Mouse (Mus musculus) c-Kit-negative CD71-positive TER-119-positive erythroid progenitor cells, embryonic 14.5 days (primary cell): ENCODE measurements around the gene Limd1.

Source experiments
- DNase-seq: peaks from one replicate; pipeline ENCODE4 v3.0.0-alpha.2; 2013; ENCODE audit warnings: low read depth, low spot score

Limd1 gene

GRCm38 (mm10) chr9:123483598-123483997 is 5.1 kb downstream of the Limd1 start:
- no peak for DNase-seq

GRCm38 (mm10) chr9:123484830-123485229 is 6.3 kb downstream of the Limd1 start:
- no peak for DNase-seq

- no peak for DNase-seq
Observed at GRCm38 (mm10) chr9:123485561-123485960, 7.1 kb downstream of the Limd1 start.

GRCm38 (mm10) chr9:123486635-123487034 is 8.1 kb downstream of the Limd1 start:
- no peak for DNase-seq

GRCm38 (mm10) chr9:123489073-123489472 is 10.6 kb downstream of the Limd1 start:
- DNase-seq, result no peak

- DNase-seq, result no peak
Observed at GRCm38 (mm10) chr9:123489727-123490343, 11.3 kb downstream of the Limd1 start.

- DNase-seq, result no peak
Observed at GRCm38 (mm10) chr9:123490930-123491329, 12.4 kb downstream of the Limd1 start.

GRCm38 (mm10) chr9:123491917-123492585 is 13.5 kb downstream of the Limd1 start:
- no peak for DNase-seq

- DNase-seq, result no peak
Observed at GRCm38 (mm10) chr9:123496665-123497064, 18.2 kb downstream of the Limd1 start.

GRCm38 (mm10) chr9:123497906-123498305 is 19.4 kb downstream of the Limd1 start:
- DNase-seq, result no peak

GRCm38 (mm10) chr9:123500480-123500879 is 22.0 kb downstream of the Limd1 start:
- no peak for DNase-seq

- DNase-seq, result no peak
Observed at GRCm38 (mm10) chr9:123503171-123503834, 24.8 kb downstream of the Limd1 start.

GRCm38 (mm10) chr9:123504325-123504724 is 25.8 kb downstream of the Limd1 start:
- peak; percentile 61 for DNase-seq

- no peak for DNase-seq
Observed at GRCm38 (mm10) chr9:123505598-123505997, 27.1 kb downstream of the Limd1 start.

- DNase-seq, result no peak
Observed at GRCm38 (mm10) chr9:123506270-123507146, 28.0 kb downstream of the Limd1 start.

- DNase-seq, result no peak
Observed at GRCm38 (mm10) chr9:123507380-123507779, 28.9 kb downstream of the Limd1 start.

GRCm38 (mm10) chr9:123508986-123509385 is 30.5 kb downstream of the Limd1 start:
- DNase-seq, result no peak

- no peak for DNase-seq
Observed at GRCm38 (mm10) chr9:123509638-123510604, 31.4 kb downstream of the Limd1 start.

GRCm38 (mm10) chr9:123510926-123511325 is 32.4 kb downstream of the Limd1 start:
- DNase-seq, result no peak

GRCm38 (mm10) chr9:123512482-123512881 is 34.0 kb downstream of the Limd1 start:
- no peak for DNase-seq

GRCm38 (mm10) chr9:123515087-123515486 is 36.6 kb downstream of the Limd1 start:
- DNase-seq, result no peak
